Mouse (Mus musculus) intestine, embryonic 14.5 days (tissue): Measurements from ENCODE around the gene Trmt112. TPM values are rescaled to one million over a fixed set of nuclear protein-coding genes. Genes with fewer than 3 reads are reported as not detected.
"Not testable (repeated sequence)": the region's sequence is repeated elsewhere in the genome, so short reads cannot be mapped to it uniquely, and the experiment has no call there.

Experiments
- ATAC-seq: fragments of 200-750 bp; cut with Nextera tagmentation; replicated peaks from 2 replicates; pipeline ENCODE4 v1.8.0; 2017; ENCODE audit warnings: low read depth, moderate number of reproducible peaks, moderate TSS enrichment, moderate library complexity; ENCODE audit not compliant: low FRiP score, low TSS enrichment
- DNase-seq: peaks from one replicate; pipeline ENCODE4 v3.0.0-alpha.2; 2018; ENCODE audit warnings: low spot score
- H3K27ac ChIP-seq: fragments of 300-500 bp; sonication (generic); 2 replicates; pipeline ENCODE4 v1.5.1; 2014; ENCODE audit warnings: low read depth, mild to moderate bottlenecking, control low read depth
- H3K27me3 ChIP-seq: fragments of 300-500 bp; sonication (generic); replicated peaks from 2 replicates; pipeline ENCODE4 v1.6.1; 2014; ENCODE audit warnings: low read length, control low read depth; ENCODE audit not compliant: control insufficient read depth, insufficient read depth
- H3K36me3 ChIP-seq: fragments of 300-500 bp; sonication (generic); 2 replicates; pipeline ENCODE4 v1.6.1; 2014; ENCODE audit warnings: low read length, control low read depth; ENCODE audit not compliant: control insufficient read depth, insufficient read depth
- H3K4me1 ChIP-seq: fragments of 300-500 bp; sonication (generic); replicated peaks from 2 replicates; pipeline ENCODE4 v1.6.1; 2014; ENCODE audit warnings: low read length, control low read depth, mixed read lengths; ENCODE audit not compliant: control insufficient read depth, insufficient read depth
- H3K4me2 ChIP-seq: fragments of 300-500 bp; sonication (generic); 2 replicates; pipeline ENCODE4 v1.6.1; 2014; ENCODE audit warnings: low read length
- H3K4me3 ChIP-seq: fragments of 300-500 bp; sonication (generic); 2 replicates; pipeline ENCODE4 v1.5.1; 2014; ENCODE audit warnings: low read depth, low read length, control low read depth, mixed read lengths
- H3K9ac ChIP-seq: fragments of 300-500 bp; sonication (generic); 2 replicates; pipeline ENCODE4 v1.6.1; 2014; ENCODE audit warnings: mild to moderate bottlenecking, low read length
- H3K9me3 ChIP-seq: fragments of 300-500 bp; sonication (generic); 2 replicates; pipeline ENCODE4 v1.6.1; 2016; ENCODE audit warnings: low read length, control low read depth; ENCODE audit not compliant: control insufficient read depth
- WGBS: fragments of 180-500 bp; shearing (Covaris S2); extraction: QIAGEN DNeasy Blood & Tissue Kit; methylation state at CpG from one replicate; pipeline ENCODE4 v1.1.7; 2014; 5-methylcytosine and 5-hydroxymethylcytosine counted together
- polyA plus RNA-seq: library from polyadenylated mRNA; unstranded; fragments of >200 nt; fragmentation: Nextera tagmentation; extraction: Ambion mirVana; gene quantifications from 2 replicates; pipeline ENCODE4 v1.2.1, GENCODE M21; 2014

The Trmt112 gene
- polyA plus RNA-seq, 1 experiment from 2014 or later, result 136 TPM

GRCm38 (mm10) chr19:6875834-6876233, 33.7 kb upstream of the Trmt112 start:
- H3K9me3 ChIP-seq, result peaks cover 4% of the 10 kb centered on the region; the same call in 1 of the 2 replicates
- no peak overlapping the region for H3K4me2 ChIP-seq
- H3K4me1 ChIP-seq, result no peaks in the 10 kb centered on the region
- H3K4me3 ChIP-seq, result no peak overlapping the region
- H3K9ac ChIP-seq, result no peak overlapping the region
- no peak for DNase-seq
- no peaks in the 10 kb centered on the region for H3K36me3 ChIP-seq
- H3K27me3 ChIP-seq, result no peaks in the 10 kb centered on the region
- WGBS, result 85% methylated on average over 6 of the region's 6 CpGs
- H3K27ac ChIP-seq, result no peak overlapping the region
- no peak for ATAC-seq

- Histone ChIP-seq H3K4me2 (no peak overlapping the region), H3K27me3 (no peaks in the 10 kb centered on the region), H3K27ac (no peak overlapping the region), H3K36me3 (no peaks in the 10 kb centered on the region), H3K9me3 (peaks cover 4% of the 10 kb centered on the region; the same call in 1 of the 2 replicates), H3K4me1 (no peaks in the 10 kb centered on the region), H3K4me3 (no peak overlapping the region), H3K9ac (no peak overlapping the region)
- ATAC-seq (no peak), DNase-seq (no peak)
These were observed 32.7 kb upstream of the Trmt112 start for GRCm38 (mm10) chr19:6876799-6877198.

- H3K9me3 ChIP-seq, result peaks cover 4% of the 10 kb centered on the region; the same call in 1 of the 2 replicates
- no peaks in the 10 kb centered on the region for H3K4me1 ChIP-seq
- ATAC-seq, result no peak
- no peak overlapping the region for H3K4me3 ChIP-seq
- H3K36me3 ChIP-seq, result no peaks in the 10 kb centered on the region
- no peak overlapping the region for H3K27ac ChIP-seq
- no peaks in the 10 kb centered on the region for H3K27me3 ChIP-seq
- DNase-seq, result no peak
- H3K9ac ChIP-seq, result no peak overlapping the region
- H3K4me2 ChIP-seq, result no peak overlapping the region
- WGBS, result 89% methylated on average over 4 of the region's 4 CpGs
These were observed 31.5 kb upstream of the Trmt112 start for GRCm38 (mm10) chr19:6877965-6878364.

- no peak overlapping the region for H3K27ac ChIP-seq
- H3K9ac ChIP-seq, result no peak overlapping the region
- WGBS, result 49% methylated on average over 4 of the region's 4 CpGs
- ATAC-seq, result no peak
- no peak for DNase-seq
- H3K4me1 ChIP-seq, result no peaks in the 10 kb centered on the region
- H3K36me3 ChIP-seq, result no peaks in the 10 kb centered on the region
- H3K4me3 ChIP-seq, result no peak overlapping the region
- H3K27me3 ChIP-seq, result no peaks in the 10 kb centered on the region
- 0 out of 2 replicates have a peak, but pooled peaks cover 2% of the 10 kb centered on the region for H3K9me3 ChIP-seq
- H3K4me2 ChIP-seq, result no peak overlapping the region
These were observed 17.0 kb upstream of the Trmt112 start for GRCm38 (mm10) chr19:6892512-6892911.

GRCm38 (mm10) chr19:6893731-6894451, 15.6 kb upstream of the Trmt112 start:
- no peaks in the 10 kb centered on the region for H3K27me3 ChIP-seq
- 0 out of 2 replicates have a peak, but pooled peaks cover 2% of the 10 kb centered on the region for H3K9me3 ChIP-seq
- 92% methylated on average over 14 of the region's 14 CpGs for WGBS
- ATAC-seq (no peak), DNase-seq (no peak)
- H3K36me3 ChIP-seq, result no peaks in the 10 kb centered on the region
- H3K4me1 ChIP-seq, result no peaks in the 10 kb centered on the region
- no peak overlapping the region for H3K4me3 ChIP-seq
- no peak overlapping the region for H3K9ac ChIP-seq
- H3K4me2 ChIP-seq, result no peak overlapping the region
- no peak overlapping the region for H3K27ac ChIP-seq

GRCm38 (mm10) chr19:6895608-6896305, 13.7 kb upstream of the Trmt112 start:
- not testable (repeated sequence) for H3K9ac ChIP-seq, H3K4me2 ChIP-seq, H3K9me3 ChIP-seq, H3K4me3 ChIP-seq, H3K27ac ChIP-seq, H3K27me3 ChIP-seq, DNase-seq, H3K36me3 ChIP-seq, H3K4me1 ChIP-seq, ATAC-seq
- 91% methylated on average over 18 of the region's 18 CpGs for WGBS

GRCm38 (mm10) chr19:6899641-6900040, 9.9 kb upstream of the Trmt112 start:
- 73% methylated on average over 4 of the region's 4 CpGs for WGBS
- Histone ChIP-seq H3K27ac (no peak overlapping the region), H3K4me2 (no peak overlapping the region), H3K36me3 (no peaks in the 10 kb centered on the region), H3K9ac (no peak overlapping the region), H3K4me1 (no peaks in the 10 kb centered on the region), H3K9me3 (0 out of 2 replicates have a peak, but pooled peaks cover 5% of the 10 kb centered on the region), H3K4me3 (no peak overlapping the region), H3K27me3 (no peaks in the 10 kb centered on the region)
- ATAC-seq (no peak), DNase-seq (no peak)

- no peak for DNase-seq
- Histone ChIP-seq H3K9ac (no peak overlapping the region), H3K27ac (no peak overlapping the region), H3K4me1 (peaks cover 2% of the 10 kb centered on the region), H3K4me3 (no peak overlapping the region), H3K27me3 (no peaks in the 10 kb centered on the region), H3K36me3 (peaks cover 23% of the 10 kb centered on the region), H3K4me2 (no peak overlapping the region), H3K9me3 (0 out of 2 replicates have a peak, but pooled peaks cover 3% of the 10 kb centered on the region)
- 85% methylated on average over 1 of the region's 1 CpGs for WGBS
- ATAC-seq, result no peak
These were observed 6.5 kb upstream of the Trmt112 start for GRCm38 (mm10) chr19:6903031-6903430.
